Mouse (Mus musculus): ENCODE measurements around the gene Amigo2.
A peak's percentile ranks its signal among the peaks of the same experiment; 100 is the strongest.

Amigo2 gene

GRCm38 (mm10) chr15:97246911-97247790 is at the start of gene Amigo2, which contains the start of gene Pced1b:
TSS of gene Amigo2 (minus strand) at chr15:97247287.
TSS of gene Pced1b (plus strand) at chr15:97247107.
- DNase-seq: peak; percentile 65

DNA sequence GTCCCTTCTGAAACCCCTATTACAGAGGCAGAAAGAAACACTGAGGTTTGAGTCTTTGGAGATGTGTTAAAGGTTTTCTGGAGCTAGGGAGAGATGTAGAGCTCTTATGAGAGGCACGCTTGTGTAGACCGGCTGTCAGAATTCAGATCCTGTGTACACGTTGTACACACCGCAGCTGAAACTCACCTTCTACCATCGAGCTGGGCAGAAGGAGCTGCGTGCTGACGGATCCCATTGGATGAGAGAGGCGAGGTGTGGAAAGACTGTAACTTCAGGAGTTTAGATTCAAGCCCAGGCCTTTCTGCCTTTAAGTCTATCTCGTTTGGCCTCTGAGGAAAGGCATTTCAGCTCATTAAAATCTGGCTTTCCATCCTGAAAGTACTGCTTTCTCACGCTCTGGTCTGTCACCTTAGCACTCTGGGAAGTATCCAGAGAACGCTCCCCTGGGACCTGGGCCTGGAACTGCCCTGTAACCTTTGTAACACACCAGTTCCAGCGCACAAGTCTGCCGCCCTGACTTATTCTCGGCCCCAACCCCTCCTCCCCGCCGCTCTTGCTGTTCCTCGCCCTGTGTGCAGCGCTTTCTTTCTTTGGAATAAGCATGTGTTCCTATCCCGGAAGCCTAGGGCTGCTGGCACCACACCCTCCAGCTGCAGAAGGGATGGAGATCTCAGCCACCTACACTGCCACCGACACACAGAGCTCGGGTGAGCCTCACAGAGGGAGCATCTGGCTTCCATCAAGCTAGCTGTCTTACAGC is 44.4 kb upstream of the Amigo2 start:
- DNase-seq: no peak

- no peak for DNase-seq
These were observed 43.3 kb upstream of the Amigo2 start for GRCm38 (mm10) chr15:97290351-97290750.

- DNase-seq: no peak
These were observed 42.1 kb upstream of the Amigo2 start for GRCm38 (mm10) chr15:97289176-97289575.

DNA sequence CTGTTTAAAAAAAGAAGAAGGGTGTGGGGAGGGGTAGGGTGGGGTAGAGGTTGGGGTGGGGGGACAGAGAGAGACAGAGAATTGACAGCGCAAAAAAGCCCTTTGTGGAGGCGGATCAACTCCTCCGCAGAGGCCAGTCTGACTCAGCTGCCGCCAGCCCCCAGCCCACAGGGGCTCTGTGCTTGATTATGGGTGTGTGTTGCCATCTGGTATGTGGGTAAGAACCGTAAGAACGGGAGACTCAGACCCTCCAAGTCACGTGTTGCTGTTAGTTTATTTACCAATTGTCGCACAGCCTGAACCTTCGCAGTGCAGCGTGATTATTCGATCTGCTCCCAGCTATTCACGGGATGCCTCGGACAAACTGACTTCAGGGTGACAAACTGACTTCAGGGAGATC is 41.6 kb upstream of the Amigo2 start:
- no peak for DNase-seq

DNA sequence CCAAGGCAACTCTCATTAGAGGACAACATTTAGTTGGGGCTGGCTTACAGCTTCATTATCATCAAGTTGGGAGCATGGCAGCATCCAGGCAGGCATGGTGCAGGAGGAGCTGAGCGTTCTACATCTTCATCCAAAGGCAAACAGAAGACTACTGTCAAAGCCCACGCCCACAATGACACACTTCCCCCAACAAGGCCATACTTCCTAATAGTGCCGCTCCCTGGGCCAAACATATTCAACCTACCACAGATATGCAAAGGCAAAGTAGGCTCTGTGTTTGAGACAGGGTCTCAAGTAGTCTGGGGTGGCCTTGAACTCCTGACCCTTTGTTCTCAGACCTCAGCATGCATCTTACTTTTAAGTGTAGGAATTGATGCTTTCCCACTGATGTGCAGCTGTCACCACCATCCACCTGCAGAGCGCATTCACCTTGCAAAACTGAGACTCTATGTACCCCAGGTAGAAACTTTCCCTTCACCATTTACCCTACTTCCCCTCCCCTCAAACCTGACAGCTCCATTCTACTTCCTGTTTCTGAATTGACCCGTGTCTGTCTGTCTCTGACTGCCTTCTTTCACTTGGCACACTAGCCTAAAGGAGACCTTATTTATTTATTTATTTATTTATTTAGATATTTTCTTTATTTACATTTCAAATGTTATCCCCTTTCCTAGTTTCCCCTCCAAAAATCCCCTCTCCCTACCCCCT is 40.5 kb upstream of the Amigo2 start:
- no peak for DNase-seq

- DNase-seq: no peak
These were observed 39.6 kb upstream of the Amigo2 start for GRCm38 (mm10) chr15:97286731-97287130.

DNA sequence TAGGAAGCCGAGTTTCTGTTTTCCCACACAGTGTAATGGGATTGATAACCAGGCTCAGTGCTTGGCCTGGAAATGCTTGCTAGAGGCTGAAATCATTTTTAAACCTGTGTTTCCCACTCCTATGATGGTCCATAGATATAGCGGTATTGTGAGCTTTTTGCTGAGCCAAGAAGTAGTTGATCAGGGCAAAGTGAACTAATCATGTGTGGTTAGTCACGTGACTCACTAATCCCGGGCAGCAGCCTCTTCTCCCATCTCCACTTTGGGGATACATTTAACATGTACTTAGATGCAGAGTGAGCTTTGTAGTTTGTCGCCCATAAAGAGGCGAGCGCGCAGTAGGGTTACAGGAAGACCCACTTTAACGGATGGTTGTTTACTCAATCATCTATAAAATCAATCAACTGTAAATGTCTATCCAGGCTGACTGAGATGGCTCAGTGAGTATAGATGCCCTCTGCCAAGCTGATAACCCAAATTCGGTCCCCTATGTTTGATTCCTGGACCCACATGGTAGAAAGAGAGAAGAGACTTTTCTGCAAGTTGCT is 38.7 kb upstream of the Amigo2 start:
- no peak for DNase-seq

DNA sequence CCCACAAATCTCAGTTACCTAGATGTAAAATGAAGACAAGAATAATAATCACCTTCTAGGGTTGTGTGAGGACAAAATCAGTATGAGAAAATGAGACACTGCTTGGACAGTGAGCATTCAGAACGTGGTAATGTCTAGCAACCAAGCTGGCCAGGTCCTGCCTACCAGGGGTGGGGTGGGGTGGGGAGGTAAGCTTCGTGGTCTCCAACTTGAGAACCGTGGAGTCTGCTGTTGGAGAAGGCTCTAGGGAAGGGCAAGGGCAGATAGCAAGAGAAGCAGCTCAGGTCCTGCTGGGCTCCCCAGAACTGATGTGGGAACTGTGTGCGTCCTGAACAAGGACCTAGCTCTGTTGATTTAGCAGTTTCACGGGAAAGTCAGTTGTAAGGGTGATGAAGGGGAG is 37.1 kb upstream of the Amigo2 start:
- no peak for DNase-seq

- DNase-seq: no peak
These were observed 35.4 kb upstream of the Amigo2 start for GRCm38 (mm10) chr15:97282572-97282881.

DNA sequence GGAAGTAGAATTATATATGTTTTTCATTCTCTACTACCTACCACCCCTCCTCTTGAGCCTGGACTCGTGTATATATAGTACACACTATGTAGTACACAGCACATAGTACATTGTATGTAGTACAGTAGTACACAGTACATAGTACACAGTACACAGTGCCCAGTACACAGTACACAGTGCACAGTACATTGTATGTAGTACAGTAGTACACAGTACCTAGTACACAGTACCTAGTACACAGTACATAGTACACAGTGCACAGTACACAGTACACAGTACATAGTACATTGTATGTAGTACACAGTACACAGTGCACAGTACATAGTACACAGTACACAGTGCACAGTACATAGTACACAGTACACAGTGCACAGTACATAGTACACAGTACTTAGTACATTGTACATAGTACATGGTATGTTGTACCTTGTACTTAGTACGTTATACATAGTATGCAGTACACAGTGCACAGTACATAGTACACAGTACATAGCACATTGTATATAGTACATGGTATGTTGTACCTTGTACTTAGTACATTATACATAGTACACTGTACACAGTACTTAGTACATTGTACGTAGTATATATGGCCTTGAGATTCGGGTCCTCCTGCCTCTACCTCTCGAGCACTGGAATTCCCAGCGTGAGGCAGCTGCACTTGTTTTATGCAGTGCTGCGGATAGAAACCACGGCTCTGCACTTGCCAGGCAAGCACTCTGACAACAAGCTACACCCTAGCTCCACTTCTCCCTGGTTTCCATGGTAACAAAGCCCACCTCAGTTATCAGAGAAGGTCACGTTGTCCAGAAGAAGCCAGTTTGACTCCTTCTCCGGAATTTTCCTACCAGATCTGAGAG is 34.9 kb upstream of the Amigo2 start:
- no peak for DNase-seq

DNA sequence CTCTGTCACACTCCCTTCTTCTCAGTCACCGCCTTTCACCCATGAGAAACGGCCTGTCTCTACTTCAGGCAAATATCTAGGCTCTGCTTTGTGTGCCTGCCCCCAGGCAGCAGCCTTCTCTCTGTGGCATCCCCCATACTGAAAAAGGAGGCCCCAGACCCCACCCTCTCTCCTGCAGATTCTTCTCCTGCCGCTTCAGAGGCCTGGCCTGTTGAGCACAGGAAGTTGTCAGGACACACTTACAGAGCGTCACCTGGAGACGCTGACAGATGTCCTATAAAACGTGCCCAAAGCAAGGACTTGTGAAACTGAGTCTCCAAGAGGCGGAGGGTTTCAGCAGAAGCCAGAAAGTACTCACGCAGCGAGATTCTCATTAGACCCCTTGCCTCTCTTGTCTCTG is 33.7 kb upstream of the Amigo2 start:
- DNase-seq: no peak

GRCm38 (mm10) chr15:97280131-97280530 is 33.0 kb upstream of the Amigo2 start:
- DNase-seq: no peak

DNA sequence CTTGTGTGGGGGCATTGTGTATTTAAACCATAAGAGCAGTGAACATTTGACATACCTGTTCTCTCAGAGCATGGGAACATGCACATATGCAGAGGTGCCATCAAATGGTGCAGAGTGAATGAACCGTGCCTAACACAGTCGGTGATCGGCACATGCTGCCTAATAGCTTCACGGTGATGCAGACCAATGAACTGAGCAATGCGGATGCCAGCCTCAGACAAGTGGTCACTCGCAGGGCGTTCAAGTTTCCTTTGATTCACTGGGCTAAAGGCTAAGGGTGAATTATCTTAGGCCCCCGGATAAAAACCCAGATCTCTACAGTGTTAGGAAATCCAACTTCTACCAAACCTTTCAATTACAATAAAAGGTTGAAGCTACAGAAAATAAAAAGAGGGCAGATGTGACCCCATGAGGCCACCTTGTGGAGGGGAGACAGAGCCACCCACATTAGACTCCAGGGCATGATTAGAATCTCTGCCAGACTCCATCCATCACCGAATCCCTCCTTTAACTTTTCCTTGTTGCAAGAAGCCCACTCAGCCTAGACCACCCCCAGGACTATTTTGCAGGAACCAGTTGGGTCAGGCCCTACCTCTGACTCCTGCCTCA is 31.4 kb upstream of the Amigo2 start:
- DNase-seq: no peak

DNA sequence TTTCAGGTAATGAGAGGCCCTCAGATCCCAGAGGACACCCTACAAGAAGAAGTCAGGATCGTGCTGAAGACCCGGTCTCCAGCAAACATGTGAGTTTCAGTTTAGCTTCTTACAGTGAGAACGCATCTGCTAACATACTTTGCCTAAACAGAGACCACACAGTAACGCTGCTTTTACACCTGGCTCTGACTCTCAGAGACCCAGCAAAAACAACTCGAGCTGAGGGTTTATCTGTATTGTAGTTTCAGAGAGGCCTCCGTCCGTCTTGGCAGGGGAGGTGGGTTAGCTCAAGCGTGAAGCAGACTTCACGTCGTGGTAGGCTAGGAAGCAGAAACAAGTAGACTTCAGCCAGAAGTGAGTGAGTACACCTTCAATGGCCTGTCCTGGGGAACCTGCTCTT is 30.2 kb upstream of the Amigo2 start:
- no peak for DNase-seq

DNA sequence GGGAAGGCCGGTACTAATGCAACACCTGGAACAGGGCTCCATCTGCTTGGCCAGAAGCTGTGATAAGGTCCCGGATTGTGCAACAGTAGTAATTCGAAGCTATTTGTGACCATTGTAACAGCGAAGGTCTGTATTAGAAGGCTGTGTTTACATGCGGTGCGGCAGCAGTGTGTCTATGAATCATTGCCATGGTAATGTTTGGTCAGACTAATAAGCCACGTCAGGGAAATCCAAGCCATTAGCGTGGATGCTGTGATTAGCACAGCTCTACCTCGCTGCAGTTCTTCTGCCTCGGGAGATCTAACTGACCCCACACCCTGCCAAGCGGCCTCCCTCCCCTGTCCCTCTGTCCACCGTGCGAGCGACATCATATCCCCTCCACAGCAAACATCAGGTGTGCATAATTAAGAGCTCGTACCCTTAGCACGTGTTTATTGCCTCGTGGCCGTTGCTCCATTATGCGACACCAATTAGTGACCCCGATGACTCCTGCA is 29.6 kb upstream of the Amigo2 start:
- DNase-seq: peak in 1 of 2 experiments; percentile 51

DNA sequence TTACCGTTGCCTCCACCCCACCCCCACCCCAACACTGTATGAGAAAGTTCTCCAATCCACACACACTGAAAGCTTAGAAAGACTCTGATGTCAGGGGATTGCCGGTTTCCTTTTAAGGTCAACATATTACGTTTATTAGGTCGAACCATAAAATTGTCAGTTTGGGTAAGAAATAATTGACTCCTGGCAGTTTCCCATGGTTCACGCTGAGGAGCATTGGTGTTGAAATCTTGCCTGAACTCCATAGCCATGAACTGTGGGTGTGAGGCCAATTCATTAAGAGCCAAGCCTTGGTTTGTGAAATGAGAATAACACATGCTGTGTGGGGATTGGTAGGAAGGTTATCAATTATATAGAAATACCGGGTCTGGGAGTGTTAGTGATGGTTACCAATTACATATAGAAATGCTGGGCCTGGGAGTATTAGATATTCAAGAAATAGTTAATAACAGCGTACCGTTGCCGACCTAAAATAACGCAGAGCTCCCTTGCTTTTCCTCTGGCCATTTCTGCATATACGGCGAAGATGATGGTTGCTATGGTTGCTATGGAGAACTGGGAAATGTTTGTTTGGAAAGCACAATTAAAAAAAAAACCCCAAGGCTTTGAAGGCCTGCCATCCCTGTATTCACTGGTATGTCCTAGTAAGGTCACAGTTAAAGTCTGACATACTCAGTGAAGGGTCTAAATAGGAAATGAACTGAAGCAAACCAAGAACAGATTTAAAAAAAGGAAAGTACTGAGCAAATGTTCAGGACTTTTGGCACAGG is 28.7 kb upstream of the Amigo2 start:
- DNase-seq: no peak

- no peak for DNase-seq
These were observed 25.7 kb upstream of the Amigo2 start for GRCm38 (mm10) chr15:97272831-97273230.

- no peak for DNase-seq
These were observed 25.1 kb upstream of the Amigo2 start for GRCm38 (mm10) chr15:97271985-97272697.

DNA sequence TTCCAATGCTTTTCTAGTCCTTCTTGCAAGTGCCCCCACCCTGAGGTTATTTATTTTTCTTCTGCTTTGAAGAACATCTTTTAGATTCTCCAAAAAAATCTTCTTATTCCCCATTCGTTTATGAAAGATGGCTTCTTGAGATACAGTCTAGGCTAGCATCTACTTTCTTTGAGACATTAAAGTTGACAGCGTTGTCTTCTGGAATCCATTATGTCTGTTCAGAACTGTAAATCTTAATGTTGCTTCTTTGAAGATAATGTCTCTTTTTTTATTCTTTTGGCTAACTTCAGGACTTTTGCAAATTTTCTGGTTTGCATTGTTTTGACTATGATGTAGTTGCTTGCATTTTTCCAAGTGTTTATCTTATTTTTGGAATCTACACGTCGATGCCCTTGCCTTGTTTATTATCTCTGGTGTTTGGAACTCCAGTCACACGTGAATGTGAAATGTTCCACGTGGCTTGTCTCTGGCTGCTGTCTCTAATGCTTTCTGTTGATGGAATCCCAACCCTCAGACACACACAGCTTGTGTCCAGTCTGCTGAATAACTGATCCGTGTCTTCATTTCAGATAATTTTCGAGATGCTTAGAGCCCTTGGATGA is 20.1 kb upstream of the Amigo2 start:
- DNase-seq: no peak
